Mouse (Mus musculus) midbrain, embryonic 11.5 days (tissue): ENCODE measurements at regions not wholly inside any gene's neighbourhood (a gene's known extent, or its start where the extent isn't known, plus 50 kb on each side); places are given as distances from the start of the nearest gene placed in this dataset.

Experiments used
- ATAC-seq: fragments of 200-750 bp; cut with Nextera tagmentation; 2 replicates; pipeline ENCODE4 v1.8.0; 2017; ENCODE audit warnings: moderate TSS enrichment, moderate library complexity; ENCODE audit not compliant: low FRiP score
- DNase-seq: peaks from one replicate; pipeline ENCODE4 v3.0.0; 2015; ENCODE audit warnings: low spot score; ENCODE audit errors: missing footprints
- H3K27ac ChIP-seq: fragments of 300-500 bp; sonication (generic); 2 replicates; pipeline ENCODE4 v1.5.1; 2014; ENCODE audit warnings: low read depth, low read length
- H3K27me3 ChIP-seq: fragments of 300-500 bp; sonication (generic); 2 replicates; pipeline ENCODE4 v1.6.1; 2014; ENCODE audit warnings: mild to moderate bottlenecking, low read length, moderate library complexity, mixed read lengths; ENCODE audit not compliant: control insufficient read depth, insufficient read depth
- H3K36me3 ChIP-seq: fragments of 300-500 bp; sonication (generic); 2 replicates; pipeline ENCODE4 v1.6.1; 2014; ENCODE audit warnings: mild to moderate bottlenecking, low read length, moderate library complexity, mixed read lengths; ENCODE audit not compliant: control insufficient read depth, insufficient read depth
- H3K4me1 ChIP-seq: fragments of 300-500 bp; sonication (generic); 2 replicates; pipeline ENCODE4 v1.6.1; 2014; ENCODE audit warnings: low read length; ENCODE audit not compliant: control insufficient read depth, insufficient read depth
- H3K4me2 ChIP-seq: fragments of 300-500 bp; sonication (generic); 2 replicates; pipeline ENCODE4 v1.6.1; 2014; ENCODE audit warnings: mild to moderate bottlenecking, moderate library complexity
- H3K4me3 ChIP-seq: fragments of 300-500 bp; sonication (generic); 2 replicates; pipeline ENCODE4 v1.5.1; 2014; ENCODE audit warnings: low read depth, low read length
- H3K9ac ChIP-seq: fragments of 300-500 bp; sonication (generic); 2 replicates; pipeline ENCODE4 v1.6.1; 2014; ENCODE audit warnings: low read length
- H3K9me3 ChIP-seq: fragments of 300-500 bp; sonication (generic); 2 replicates; pipeline ENCODE4 v1.6.1; 2016; ENCODE audit warnings: low read length; ENCODE audit not compliant: control insufficient read depth
- WGBS: fragments of 180-500 bp; shearing (Covaris S2); extraction: QIAGEN DNeasy Blood & Tissue Kit; methylation state at CpG from one replicate; pipeline ENCODE4 v1.1.7; 2014; 5-methylcytosine and 5-hydroxymethylcytosine counted together

- Histone ChIP-seq H3K4me3 (no peak overlapping the region), H3K9me3 (no peaks in the 10 kb centered on the region), H3K9ac (no peak overlapping the region), H3K4me1 (no peaks in the 10 kb centered on the region), H3K36me3 (no peaks in the 10 kb centered on the region), H3K27me3 (no peaks in the 10 kb centered on the region), H3K4me2 (no peak overlapping the region), H3K27ac (no peak overlapping the region)
- DNase-seq (no peak), ATAC-seq (no peak)
- 69% methylated on average over 1 of the region's 1 CpGs for WGBS
These were observed 149.3 kb upstream of the Gm9833 start for GRCm38 (mm10) chr3:9938651-9939050.

DNA sequence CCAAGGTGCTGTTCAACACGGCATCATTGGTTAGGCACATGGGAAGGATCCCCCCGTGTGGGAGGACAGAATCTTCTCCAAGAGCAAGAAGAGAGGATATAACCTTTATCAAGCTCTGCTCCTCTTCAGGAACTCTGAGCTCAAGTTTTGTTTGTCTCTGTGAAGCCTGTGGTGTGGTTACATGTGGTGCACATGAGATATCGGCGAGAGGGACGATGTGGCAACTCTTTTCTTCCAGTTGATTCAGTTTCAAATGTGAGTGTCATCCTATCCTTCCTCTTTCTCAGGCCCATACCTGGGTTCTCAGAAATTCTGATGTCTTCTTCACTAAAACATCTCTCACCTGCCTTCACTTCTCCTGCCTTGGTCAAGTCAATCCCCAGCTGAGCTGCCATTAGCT is 145.3 kb upstream of the Gm9833 start:
- Histone ChIP-seq H3K27me3 (no peaks in the 10 kb centered on the region), H3K36me3 (no peaks in the 10 kb centered on the region), H3K4me2 (no peak overlapping the region), H3K9ac (no peak overlapping the region), H3K4me3 (no peak overlapping the region), H3K27ac (no peak overlapping the region), H3K4me1 (no peaks in the 10 kb centered on the region), H3K9me3 (no peaks in the 10 kb centered on the region)
- ATAC-seq (no peak), DNase-seq (no peak)
- WGBS: 90% methylated on average over 5 of the region's 5 CpGs

DNA sequence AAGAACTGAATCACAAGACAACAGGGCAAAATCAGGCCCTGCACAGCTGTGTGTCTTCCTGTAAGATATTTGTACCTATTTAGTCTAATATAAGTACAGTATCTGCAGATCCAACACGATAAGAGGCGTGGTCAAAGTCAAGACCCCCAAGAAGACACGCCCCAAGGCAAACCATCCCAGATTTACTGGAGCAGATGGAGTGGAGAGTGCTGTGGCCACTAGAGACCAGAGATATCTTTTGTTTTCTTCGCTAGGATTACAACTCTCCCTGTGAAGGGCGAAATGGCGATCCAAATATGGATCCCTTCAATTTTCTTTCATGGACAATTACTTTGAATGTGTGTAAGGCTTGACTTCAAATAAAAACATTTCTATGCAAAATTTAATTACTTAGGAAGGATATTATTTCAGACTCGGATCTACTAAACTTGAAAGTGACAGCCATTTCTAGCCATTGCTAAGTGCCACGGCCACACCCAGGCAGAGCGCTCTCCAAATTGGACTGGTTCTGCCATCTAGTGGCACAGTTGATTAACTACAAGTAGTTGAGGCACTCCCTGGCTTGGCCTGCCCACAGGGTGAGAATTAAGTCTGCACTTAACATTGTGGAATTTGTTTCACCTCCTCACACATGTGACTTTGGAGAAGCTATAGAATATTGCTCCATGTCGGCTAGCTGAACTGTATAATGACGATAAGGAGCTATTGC is 140.4 kb upstream of the Gm9833 start:
- no peak overlapping the region for H3K9ac ChIP-seq
- H3K4me2 ChIP-seq: no peak overlapping the region
- WGBS: 53% methylated on average over 11 of the region's 11 CpGs
- no peaks in the 10 kb centered on the region for H3K9me3 ChIP-seq
- no peaks in the 10 kb centered on the region for H3K4me1 ChIP-seq
- no peak overlapping the region for H3K4me3 ChIP-seq
- H3K36me3 ChIP-seq: no peaks in the 10 kb centered on the region
- DNase-seq (peak; percentile 95), ATAC-seq (peak; percentile 92)
- H3K27me3 ChIP-seq: no peaks in the 10 kb centered on the region
- H3K27ac ChIP-seq: no peak overlapping the region

DNA sequence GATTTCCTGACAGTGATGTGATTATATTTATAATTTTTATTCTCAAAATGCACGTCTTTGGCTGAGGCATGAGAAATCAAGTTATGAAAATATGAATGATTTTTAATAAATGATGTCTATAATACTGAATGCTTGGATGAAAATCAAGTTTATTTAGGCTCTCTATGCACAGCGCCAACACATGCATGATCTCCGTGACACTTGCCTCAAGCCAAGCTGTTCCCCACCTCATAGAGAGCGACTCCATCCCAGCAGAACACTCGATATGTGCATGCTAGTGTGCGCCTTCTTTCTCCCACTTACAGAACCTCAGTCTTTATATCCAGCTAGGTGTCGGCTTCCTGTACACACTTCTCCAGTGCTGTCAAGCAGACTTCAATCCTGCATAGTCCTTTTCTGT is 139.8 kb upstream of the Gm9833 start:
- no peak overlapping the region for H3K27ac ChIP-seq
- no peak overlapping the region for H3K4me3 ChIP-seq
- no peak overlapping the region for H3K4me2 ChIP-seq
- H3K4me1 ChIP-seq: no peaks in the 10 kb centered on the region
- H3K36me3 ChIP-seq: no peaks in the 10 kb centered on the region
- peak; percentile 64; the same call in 1 of the 2 replicates for ATAC-seq
- no peak overlapping the region for H3K9ac ChIP-seq
- WGBS: 74% methylated on average over 7 of the region's 7 CpGs
- H3K9me3 ChIP-seq: no peaks in the 10 kb centered on the region
- peak; percentile 78 for DNase-seq
- H3K27me3 ChIP-seq: no peaks in the 10 kb centered on the region

DNA sequence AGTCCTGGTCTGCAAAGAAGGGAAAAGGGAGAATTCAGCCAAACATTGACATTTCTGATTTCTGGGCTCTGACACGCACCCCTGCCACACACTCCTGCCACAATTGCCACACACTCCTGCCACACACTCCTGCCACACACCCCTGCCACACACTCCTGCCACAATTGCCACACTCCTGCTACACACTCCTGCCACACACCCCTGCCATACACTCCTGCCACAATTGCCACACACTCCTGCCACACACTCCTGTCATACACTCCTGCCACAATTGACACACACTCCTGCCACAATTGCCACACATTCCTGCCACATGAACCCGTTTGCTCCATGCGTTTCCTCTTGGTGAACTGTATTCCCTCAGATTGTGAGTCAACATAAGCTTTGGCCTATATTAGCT is 130.0 kb upstream of the Gm9833 start:
- DNase-seq (no peak), ATAC-seq (no peak)
- H3K27ac ChIP-seq: no peak overlapping the region
- H3K4me2 ChIP-seq: no peak overlapping the region
- no peak overlapping the region for H3K4me3 ChIP-seq
- WGBS: 90% methylated on average over 3 of the region's 3 CpGs
- H3K27me3 ChIP-seq: no peaks in the 10 kb centered on the region
- H3K9ac ChIP-seq: no peak overlapping the region
- no peaks in the 10 kb centered on the region for H3K9me3 ChIP-seq
- no peaks in the 10 kb centered on the region for H3K4me1 ChIP-seq
- H3K36me3 ChIP-seq: no peaks in the 10 kb centered on the region

DNA sequence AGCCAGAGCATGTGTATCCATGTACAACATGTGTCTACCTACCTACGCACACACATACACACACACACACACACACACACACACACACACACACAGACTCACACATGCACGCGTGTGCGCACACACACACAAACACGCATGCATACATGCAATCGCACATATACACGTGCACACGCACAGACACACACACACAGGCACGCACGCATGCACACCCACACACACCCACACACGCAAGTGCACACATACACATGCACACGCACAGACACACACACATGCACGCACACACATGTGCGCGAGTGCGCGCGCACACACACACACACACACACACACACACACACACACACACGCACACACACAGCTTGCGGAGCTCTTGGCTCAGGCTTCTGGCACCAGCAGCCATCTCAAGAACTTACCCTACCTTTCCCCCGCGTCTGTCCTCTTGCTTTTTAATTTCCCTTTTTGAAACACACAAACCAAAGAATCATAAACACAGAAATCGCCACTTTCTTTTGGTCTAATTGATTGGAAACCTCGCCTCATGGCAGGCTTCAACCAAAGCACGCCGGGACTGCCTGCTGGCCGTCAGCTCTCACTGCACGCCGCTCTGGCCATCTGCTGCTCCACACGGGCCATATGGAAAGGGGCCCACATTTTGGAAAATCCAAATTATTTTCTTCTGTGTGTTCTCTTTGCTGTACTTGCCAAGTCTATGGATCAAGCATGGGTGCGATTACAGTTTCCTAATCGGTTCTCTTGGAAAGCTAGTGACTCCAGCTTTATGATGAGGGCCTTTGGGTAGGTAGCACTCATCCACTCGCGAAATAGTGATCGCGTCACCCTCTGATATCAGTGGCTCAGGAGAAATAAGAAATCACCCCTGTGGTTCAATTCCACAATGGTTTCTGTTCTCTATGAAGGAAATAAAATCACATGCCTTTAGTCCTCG is 127.9 kb upstream of the Gm9833 start:
- Histone ChIP-seq H3K9ac (no peak overlapping the region), H3K27me3 (no peaks in the 10 kb centered on the region), H3K9me3 (no peaks in the 10 kb centered on the region), H3K27ac (no peak overlapping the region), H3K4me1 (no peaks in the 10 kb centered on the region), H3K4me2 (no peak overlapping the region), H3K36me3 (no peaks in the 10 kb centered on the region), H3K4me3 (no peak overlapping the region)
- WGBS: 93% methylated on average over 37 of the region's 37 CpGs
- ATAC-seq (no peak), DNase-seq (no peak)

GRCm38 (mm10) chr3:9960696-9961095 is 127.2 kb upstream of the Gm9833 start:
- H3K4me1 ChIP-seq: no peaks in the 10 kb centered on the region
- H3K4me3 ChIP-seq: no peak overlapping the region
- no peak overlapping the region for H3K27ac ChIP-seq
- ATAC-seq (no peak), DNase-seq (no peak)
- H3K36me3 ChIP-seq: no peaks in the 10 kb centered on the region
- H3K27me3 ChIP-seq: no peaks in the 10 kb centered on the region
- H3K9me3 ChIP-seq: no peaks in the 10 kb centered on the region
- WGBS: 56% methylated on average over 7 of the region's 7 CpGs
- H3K9ac ChIP-seq: no peak overlapping the region
- no peak overlapping the region for H3K4me2 ChIP-seq
